Mouse (Mus musculus) urinary bladder, adult 2 months (tissue): ENCODE measurements around the gene Ccdc13. TPM values are rescaled to one million over a fixed set of nuclear protein-coding genes. Genes with fewer than 3 reads are reported as not detected.

Experiments
- DNase-seq: peaks from one replicate; pipeline ENCODE4 v3.0.0; 2022; ENCODE audit warnings: low spot score
- polyA plus RNA-seq: library from polyadenylated mRNA; depleted of rRNA; stranded (reverse); fragments of >200 nt; gene quantifications from 2 replicates; pipeline ENCODE4 v1.2.3, GENCODE M21; 2012; rRNA removed

The Ccdc13 gene
- polyA plus RNA-seq: 0.62 and 1.3 TPM in 2 replicates

DNA sequence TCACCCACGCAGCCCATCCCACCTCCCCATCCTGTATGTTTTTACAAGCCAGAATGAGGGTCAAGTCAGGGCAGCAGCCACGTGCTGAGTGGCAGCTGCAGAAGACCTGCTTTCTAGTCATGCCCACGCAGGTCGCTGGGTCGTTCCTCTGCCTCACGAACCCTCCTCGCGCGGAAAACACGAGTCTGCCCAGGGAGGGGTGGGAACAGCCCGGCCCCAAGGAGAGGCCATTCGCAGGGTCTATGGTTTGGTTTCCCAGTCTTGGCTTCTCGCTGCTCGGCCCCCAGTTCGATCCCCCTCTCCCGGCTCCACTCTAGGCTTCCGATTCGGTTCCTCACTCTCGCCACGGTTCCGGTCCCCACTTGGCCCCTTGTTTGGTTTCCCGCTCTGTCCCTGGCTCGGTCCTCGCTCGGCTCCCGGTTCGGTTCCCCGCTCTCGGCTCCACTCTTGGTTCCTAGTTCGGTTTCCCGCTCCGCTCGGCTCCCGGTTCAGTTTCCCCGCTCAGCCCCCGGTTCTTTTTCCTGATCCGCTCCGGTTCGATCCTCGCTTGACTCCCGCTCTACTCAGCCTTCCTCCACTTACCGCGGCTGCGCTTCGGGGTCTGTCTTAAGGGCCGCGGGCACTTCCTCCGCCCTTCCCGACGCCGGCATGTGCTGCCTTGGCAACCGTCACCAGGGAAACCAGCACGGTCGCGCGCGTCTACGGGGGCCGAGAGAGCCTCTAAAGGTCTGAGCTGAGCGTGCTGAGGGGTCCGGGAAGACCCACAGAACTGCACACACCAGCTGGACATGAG lies at the start of gene Ccdc13:
Gene Ccdc13 (minus strand): TSS at position 633 of the 793 bp plus-strand sequence.
- DNase-seq: no peak

DNA sequence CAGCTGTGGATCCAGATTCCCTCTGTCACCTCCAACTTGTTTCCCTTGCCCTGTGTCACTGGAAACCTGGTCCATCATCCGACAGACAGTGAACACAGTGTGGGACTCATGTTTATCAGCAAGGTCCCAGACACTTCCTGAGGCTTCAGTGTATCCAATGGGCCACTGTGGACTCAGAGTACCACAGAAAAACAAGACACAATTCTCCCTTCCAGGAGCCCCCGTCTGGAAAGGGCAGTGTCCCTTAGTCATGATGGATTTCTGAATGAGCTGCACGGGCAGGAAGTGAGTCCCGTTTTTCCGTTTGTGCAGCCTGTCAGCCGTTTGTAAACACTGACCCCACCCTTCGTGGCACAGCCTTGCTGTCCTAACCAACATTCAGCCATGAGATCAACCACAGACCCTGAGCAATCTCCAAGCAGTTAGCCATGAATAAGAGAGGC lies 42.8 kb upstream of the Ccdc13 start:
- DNase-seq: no peak

DNA sequence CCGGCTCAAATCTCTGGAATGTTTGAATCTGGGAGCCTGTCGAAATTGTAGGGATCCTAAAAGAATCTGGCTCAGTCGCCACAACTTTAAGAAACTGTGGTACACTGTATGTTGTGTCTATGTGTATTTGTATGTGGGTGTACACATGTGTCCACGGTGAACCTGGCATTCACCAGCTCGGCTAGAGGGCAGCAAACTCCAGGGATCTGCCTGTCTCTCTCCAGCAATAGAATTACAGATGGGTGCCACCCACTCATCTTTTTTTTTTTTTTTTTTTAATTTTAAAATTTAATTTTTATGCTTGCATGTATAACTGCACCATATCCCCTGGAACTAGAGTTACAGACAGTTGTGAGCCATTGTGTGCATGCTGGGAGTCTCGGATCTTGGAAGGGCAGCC lies 42.0 kb upstream of the Ccdc13 start:
- no peak for DNase-seq

- DNase-seq: no peak
Observed at GRCm38 (mm10) chr9:121880840-121881239, 41.6 kb upstream of the Ccdc13 start.

GRCm38 (mm10) chr9:121877052-121877740 lies 37.9 kb upstream of the Ccdc13 start:
- no peak for DNase-seq

DNA sequence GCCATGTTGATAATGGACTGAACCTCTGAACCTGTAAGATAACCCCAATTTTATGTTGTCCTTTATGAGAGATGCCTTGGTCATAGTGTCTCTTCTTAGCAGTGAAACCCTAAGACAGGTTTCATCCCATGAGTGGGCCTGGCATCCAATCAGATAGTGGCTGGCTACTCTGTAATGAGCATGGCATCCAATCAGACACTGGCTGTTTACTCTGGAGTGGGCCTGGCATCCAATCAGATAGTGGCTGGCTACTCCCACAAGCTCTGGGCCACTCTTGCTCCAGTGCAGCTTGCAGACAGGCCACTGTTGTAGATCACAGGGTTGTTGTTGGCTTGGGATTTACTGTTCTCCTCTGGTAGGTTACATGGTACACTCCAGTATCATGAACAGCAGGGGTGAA lies 34.3 kb upstream of the Ccdc13 start:
- no peak for DNase-seq

DNA sequence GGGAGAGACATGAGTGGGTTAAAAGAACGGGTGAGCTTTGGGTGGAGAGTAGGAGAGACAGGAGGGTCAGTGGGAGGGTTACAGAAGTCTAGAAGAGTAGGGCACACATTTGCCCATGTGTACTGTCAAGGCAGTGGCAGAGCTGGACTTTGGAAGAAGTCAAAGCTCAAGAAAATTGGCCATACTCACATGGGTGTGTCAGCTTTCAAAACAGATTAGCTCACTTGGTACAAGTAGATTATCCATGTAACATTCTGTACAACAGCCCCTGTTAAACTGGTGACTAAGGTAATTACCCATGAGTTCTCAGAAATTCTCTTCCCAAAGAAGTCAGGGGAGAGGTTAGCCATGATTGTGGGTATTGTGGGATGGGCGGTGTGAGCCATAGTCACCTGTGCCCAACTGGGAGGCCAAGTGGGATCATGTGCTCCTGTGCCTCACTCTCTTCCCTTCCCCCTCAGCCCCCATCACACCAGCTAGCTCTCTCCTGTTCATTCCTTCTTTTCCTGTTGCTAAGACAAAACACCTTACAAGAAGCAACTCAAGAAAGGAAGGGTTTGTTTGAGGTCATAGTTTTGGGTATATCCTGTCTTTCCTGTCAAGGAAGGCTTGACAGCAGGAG lies 32.9 kb upstream of the Ccdc13 start:
- no peak for DNase-seq

GRCm38 (mm10) chr9:121869973-121870515 lies 30.8 kb upstream of the Ccdc13 start:
- no peak for DNase-seq

- no peak for DNase-seq
Observed at GRCm38 (mm10) chr9:121869432-121869831, 30.2 kb upstream of the Ccdc13 start.

GRCm38 (mm10) chr9:121868236-121868635 lies 29.0 kb upstream of the Ccdc13 start:
- DNase-seq: no peak

- DNase-seq: no peak
Observed at GRCm38 (mm10) chr9:121867632-121868031, 28.4 kb upstream of the Ccdc13 start.

GRCm38 (mm10) chr9:121865425-121866008 lies 26.3 kb upstream of the Ccdc13 start:
- no peak for DNase-seq

- no peak for DNase-seq
Observed at GRCm38 (mm10) chr9:121864837-121865236, 25.6 kb upstream of the Ccdc13 start.

DNA sequence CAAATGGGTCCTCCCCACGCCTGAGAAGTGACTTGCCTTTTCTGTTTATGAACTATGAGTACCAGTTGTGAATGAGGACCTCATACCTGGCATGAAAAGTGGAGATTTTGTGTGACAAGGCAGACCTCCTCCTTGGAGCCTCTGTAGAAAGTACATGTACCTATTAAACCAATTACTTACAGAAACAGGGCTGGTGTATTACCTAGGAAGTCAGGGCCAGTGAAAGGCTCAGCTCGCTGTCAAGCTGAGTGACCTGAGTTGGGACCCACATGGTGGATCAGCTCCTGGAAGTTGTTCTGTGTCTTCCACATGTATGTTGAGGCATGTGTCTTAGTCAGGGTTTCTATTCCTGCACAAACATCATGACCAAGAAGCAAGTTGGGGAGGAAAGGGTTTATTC lies 21.7 kb upstream of the Ccdc13 start:
- no peak for DNase-seq

DNA sequence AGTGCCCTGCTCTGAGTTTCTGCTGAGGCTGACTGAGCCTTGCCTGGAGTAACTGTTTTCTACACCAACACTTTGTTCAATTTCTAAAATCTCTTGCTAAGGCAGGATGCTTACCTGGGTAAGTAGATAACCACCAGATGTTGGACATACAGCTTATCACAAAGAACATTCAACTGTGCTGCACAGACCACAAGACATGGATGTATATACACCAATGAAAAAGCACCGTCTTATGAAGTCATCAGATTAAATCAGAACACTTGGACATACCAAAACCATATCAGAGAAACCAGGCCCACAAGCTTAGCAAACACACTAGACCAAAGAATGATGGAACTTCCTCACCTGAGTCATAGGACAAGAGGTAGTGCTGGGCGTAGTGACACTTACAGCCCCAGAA lies 20.1 kb upstream of the Ccdc13 start:
- DNase-seq: no peak

GRCm38 (mm10) chr9:121858153-121858488 lies 18.9 kb upstream of the Ccdc13 start, which contains the start of gene Higd1a:
Gene Higd1a (minus strand): TSS chr9:121858362.
- no peak for DNase-seq

DNA sequence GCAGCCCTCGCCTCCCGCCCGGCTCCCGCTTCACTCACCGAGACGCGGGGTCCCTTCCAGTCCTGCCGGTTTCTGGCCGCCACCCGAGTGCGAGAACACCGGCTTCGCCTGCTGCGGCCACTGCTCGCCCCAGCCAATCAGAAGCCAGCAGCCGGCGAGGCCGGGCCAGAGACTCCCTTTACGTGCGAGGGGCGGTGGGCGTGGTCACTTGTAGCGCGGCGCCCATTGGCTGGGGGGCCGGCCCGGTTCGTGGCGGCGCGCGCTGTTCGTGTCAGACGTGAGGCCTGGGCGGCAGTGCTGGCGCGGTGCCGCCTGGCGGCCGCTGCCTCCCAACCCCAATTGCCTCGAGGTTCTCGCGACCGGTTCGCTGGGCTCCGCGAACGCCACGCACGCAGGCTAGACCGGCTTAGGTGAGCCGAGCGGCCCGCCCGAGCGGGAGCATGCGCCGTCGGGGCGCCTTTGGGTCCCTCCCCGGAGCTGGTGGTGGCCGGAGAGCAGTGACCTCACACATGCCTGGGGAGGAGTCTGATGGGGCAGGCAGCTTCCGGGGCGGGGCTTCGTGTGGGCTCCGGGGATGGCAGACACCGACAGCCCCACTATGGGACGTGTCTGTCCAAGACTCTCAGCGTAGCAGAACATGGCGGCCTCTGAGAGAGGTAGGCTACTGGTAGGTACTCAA lies 18.4 kb upstream of the Ccdc13 start:
- DNase-seq: peak; percentile 99

GRCm38 (mm10) chr9:121856649-121857416 lies 17.6 kb upstream of the Ccdc13 start:
- DNase-seq: no peak

- no peak for DNase-seq
Observed at GRCm38 (mm10) chr9:121854246-121854645, 15.0 kb upstream of the Ccdc13 start.

- no peak for DNase-seq
Observed at GRCm38 (mm10) chr9:121847842-121848241, 8.6 kb upstream of the Ccdc13 start.

- DNase-seq: no peak
Observed at GRCm38 (mm10) chr9:121847138-121847537, 7.9 kb upstream of the Ccdc13 start.
